Mouse (Mus musculus): ENCODE data around the gene Cyth2. TPM values are rescaled to one million over a fixed set of nuclear protein-coding genes. Genes with fewer than 3 reads are reported as not detected.

Gene Cyth2
- 10 to 100 TPM; 67.2 to 73.0 TPM for total RNA-seq (2021)

DNA sequence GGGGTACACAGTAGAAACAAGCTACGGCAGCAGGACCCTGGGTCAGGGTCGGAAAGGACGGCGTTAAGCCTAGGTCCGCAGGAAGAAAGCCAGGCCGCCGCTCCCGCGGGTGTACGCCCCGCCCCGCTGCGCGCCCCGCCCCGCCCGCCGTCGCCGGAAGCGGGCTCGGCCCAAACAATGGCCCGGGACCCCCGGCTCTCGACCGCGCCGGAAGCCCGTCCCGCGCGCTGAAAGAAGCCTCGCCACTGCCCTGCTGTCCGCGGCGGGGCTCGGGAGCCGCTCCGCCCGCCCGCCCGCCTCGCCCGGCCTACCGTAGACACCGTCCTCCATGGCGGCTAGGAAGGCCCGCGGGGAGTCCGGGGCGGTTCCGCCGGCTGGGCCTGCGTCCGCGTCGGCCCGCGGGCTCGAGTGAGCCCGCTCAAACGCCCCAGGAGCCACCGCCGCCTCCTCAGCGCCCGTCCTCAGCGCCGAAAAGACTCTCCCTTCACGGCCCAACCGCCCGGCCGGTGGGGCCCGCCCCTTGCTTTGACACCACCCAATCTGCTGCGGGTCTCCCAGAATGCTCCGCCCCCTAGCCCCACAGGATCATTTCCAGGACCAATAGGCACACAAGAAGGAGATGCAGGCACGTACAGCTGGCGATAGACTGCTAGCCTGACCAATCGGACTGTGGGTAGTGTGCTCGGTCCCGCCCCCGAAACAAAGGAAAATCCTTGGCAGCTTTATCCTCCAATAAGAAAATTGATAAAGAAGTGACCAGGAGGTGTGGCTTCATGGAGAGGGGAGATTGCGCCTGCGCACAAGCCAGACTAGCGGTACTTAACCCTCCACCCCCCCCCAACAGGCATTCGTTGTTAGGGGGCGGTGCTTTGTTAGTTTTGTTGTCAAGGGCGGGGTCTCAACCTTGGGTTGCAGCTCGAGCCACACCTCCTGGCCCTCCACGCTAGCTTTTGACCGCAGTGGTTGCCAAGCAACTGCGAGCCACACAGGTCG lies at the start of gene Cyth2:
TSS of gene Cyth2 (minus strand) at position 795 of the 993 bp plus-strand sequence.
- DNase-seq: peak; percentile 98 to 99
- intact Hi-C loops (cut with DNase I): loop anchor here (2.0 kb wide), 1 partner anchor 15 kb away; no protein-coding TSS in a partner anchor

- intact Hi-C loops (cut with DNase I): loop anchor here (10.0 kb wide), 1 partner anchor 1062 kb away; no protein-coding TSS in a partner anchor
- DNase-seq: no peak
Measured at GRCm38 (mm10) chr7:45862804-45863203, 48.4 kb upstream of the Cyth2 start.

- intact Hi-C loops (cut with DNase I): no loop called here
- DNase-seq: no peak
Measured at GRCm38 (mm10) chr7:45859008-45859407, 44.6 kb upstream of the Cyth2 start.

DNA sequence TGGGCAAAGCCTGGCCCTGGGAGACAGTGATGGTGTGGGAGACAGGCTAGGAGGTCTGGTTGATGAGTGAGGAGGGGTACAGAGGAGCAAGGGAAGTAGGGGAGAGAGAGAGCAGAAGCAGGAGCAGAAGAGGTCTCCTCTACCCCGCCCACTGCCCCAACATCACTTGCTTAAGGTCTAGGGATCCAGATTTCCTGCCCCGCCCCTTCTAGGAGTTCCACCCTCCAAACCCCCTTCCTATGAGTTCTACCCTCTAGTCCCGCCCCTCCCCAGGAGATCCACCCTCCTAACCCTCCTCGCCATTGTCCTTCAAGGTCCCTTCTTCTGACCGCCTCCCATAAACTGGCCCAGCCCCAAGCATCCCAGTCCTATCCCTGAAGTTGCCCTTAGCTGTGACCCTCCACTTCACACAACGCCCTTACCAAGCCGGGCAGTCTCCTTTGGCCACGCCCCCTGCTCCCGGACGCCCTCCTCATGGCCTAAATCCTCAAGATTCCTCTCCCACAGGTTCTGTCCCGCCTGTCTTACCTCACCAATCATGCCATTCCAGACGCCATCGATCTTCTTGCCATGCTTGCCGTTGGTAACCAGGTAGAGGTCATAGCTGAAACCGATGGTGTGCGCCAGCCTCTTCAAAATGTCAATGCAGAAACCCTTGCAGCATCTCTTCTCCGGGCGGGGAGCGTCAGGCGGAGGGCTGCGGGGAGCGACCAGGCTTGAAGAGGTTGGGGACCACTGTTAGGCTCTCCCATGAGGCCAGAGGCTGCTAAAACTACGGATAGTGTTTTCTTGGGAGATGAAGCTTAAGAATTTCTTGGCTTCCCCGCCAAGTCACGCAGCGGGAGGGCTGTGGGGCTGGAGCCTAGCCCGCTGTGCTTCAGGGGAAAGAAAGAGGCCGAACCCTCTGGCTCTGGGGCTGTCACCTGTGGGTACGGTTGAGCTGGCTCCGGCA lies 42.8 kb upstream of the Cyth2 start:
- no peak for DNase-seq
- intact Hi-C loops (cut with DNase I): no loop called here

GRCm38 (mm10) chr7:45853089-45853488 lies 38.7 kb upstream of the Cyth2 start:
- intact Hi-C loops (cut with DNase I): no loop called here
- DNase-seq: no peak

DNA sequence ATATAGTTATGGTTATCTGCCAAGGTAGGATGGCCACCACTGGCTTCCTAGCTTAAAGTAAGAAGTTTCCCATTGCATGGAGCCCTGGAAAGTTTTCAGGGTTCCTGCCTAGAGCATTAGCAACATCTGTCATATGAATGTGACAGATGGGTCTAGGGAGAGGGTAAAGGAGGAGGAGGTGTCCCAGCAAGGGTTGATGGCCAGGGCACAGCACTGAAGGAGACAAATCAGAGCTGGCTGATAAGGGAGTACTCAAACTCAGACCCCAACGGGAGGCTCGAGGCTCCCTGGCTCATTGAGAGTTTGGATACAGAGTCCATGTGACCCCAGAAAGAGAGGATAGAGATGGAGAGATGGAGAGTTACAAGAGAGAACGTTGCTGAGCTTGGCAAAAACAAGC lies 36.3 kb upstream of the Cyth2 start:
- intact Hi-C loops (cut with DNase I): no loop called here

GRCm38 (mm10) chr7:45848447-45849027 lies 34.2 kb upstream of the Cyth2 start:
- no peak for DNase-seq
- intact Hi-C loops (cut with DNase I): no loop called here

More for the DNA sequence above, 36.3 kb upstream of the Cyth2 start:
- no peak for DNase-seq

GRCm38 (mm10) chr7:45842950-45843744 lies 28.8 kb upstream of the Cyth2 start:
- no peak for DNase-seq
- intact Hi-C loops (cut with DNase I): no loop called here

GRCm38 (mm10) chr7:45833924-45834323 lies 19.5 kb upstream of the Cyth2 start:
- intact Hi-C loops (cut with DNase I): no loop called here
- DNase-seq: no peak

DNA sequence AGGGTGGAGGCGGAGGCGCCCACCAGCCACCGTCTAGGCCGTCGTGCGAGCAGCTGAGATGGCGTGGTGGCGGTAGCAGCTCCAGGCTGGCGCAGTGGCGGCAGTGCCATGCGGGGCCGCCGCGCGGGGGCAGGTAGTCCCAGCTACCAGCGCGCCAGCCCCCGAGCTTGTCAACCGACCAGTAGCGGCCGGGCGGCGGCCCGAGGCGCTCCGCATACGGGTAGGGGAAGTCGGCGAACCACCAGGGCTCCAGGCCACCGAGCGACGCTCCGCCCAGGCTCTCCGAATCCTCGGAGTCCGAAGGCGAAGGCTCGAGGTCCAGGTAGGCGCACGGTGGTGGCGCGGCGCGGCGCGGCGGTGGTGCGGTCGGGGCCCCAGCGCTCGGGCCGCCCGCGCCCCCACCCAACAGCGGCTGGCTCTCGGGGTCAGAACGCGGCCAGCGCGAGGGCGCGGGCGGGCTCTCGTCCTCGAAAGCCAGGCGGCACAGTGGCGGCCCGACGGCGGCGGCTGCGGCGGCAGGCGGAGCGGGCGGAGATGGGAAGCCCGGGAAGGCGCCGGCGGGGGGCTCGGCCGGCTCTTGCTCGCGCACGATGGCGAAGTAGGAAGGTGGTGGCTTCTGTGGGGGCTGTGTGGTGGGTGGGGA lies 18.9 kb upstream of the Cyth2 start:
- intact Hi-C loops (cut with DNase I): no loop called here
- DNase-seq: no peak

GRCm38 (mm10) chr7:45832428-45832827 lies 18.0 kb upstream of the Cyth2 start:
- intact Hi-C loops (cut with DNase I): no loop called here

GRCm38 (mm10) chr7:45831128-45831525 lies 16.7 kb upstream of the Cyth2 start:
- DNase-seq: no peak
- intact Hi-C loops (cut with DNase I): loop anchor here (2.0 kb wide), 1 partner anchor 34 kb away; no protein-coding TSS in a partner anchor

More at GRCm38 (mm10) chr7:45832428-45832827, 18.0 kb upstream of the Cyth2 start:
- DNase-seq: no peak

DNA sequence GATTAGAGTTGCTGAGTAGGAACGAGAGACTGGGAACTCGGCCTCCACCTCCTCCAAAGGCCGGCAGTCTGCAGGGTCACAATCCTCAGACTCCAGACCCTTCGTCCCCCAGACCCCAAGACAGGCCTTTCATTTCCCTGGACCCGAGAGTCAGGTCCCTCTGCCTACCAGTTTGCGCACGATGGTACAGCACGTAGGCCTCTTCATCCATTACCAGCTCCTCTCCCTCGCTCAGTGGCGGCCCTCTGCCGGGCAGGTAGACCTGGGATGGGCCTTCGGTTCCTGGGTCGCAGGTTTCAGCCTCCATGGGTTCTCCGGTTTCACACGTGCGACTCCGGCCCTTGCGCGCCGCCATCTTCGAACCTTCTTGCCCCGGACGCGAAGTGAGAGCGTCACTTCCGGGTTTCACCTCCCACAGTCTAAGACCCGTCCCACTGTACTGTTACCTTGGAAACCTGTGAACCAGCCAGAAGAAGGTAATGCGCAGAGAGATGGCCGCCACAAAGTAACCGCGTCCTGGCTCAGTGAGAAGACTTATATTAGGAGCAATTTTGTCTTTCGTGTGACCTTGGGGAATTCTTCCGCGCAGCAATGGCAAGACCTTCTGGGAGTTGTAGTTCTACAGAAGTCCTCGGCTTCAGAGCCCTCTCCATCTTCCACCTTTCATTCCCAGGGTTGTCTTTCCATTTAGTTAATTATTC lies 16.2 kb upstream of the Cyth2 start, which contains the start of gene Grwd1:
TSS of gene Grwd1 (minus strand) at position 518 of the 701 bp plus-strand sequence.
- DNase-seq: peak; percentile 82 to 87
- intact Hi-C loops (cut with DNase I): loop anchor here (2.0 kb wide), 1 partner anchor 34 kb away; no protein-coding TSS in a partner anchor

GRCm38 (mm10) chr7:45826631-45827030 lies 12.2 kb upstream of the Cyth2 start:
- intact Hi-C loops (cut with DNase I): no loop called here
- DNase-seq: no peak

DNA sequence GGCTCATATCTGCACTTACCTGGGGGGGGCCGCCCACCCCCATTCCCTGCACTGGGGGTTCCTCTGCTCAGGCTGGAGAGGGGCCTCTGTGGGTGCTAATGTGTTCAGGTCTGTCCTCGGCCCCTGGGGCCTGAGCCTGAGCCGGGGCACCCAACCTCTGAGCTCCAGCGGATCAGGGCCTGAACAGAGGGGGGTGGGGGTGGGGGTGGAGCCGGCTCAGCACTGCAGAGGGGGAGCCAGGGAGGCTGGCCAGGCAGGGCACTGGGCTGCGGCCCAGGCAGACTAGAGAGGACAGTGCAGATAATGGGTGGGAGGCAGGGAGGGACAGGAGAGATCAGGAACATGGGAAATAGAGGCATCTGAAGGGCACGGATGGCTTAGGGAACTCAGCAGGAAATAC lies 10.2 kb upstream of the Cyth2 start, which contains the start of gene Kcnj14:
TSS of gene Kcnj14 (minus strand) at position 185 of the 400 bp plus-strand sequence.
- DNase-seq: no peak
- intact Hi-C loops (cut with DNase I): no loop called here

- no peak for DNase-seq
- intact Hi-C loops (cut with DNase I): no loop called here
Measured at GRCm38 (mm10) chr7:45820913-45821312, 6.5 kb upstream of the Cyth2 start.

- intact Hi-C loops (cut with DNase I): no loop called here
- DNase-seq: no peak
Measured at GRCm38 (mm10) chr7:45819843-45820242, 5.5 kb upstream of the Cyth2 start.

- no peak for DNase-seq
Measured at GRCm38 (mm10) chr7:45815984-45816351, 1.6 kb upstream of the Cyth2 start.

More at GRCm38 (mm10) chr7:45815984-45816351, 1.6 kb upstream of the Cyth2 start:
- intact Hi-C loops (cut with DNase I): loop anchor here (2.0 kb wide), 1 partner anchor 13 kb away; no protein-coding TSS in a partner anchor
